Mouse (Mus musculus): ENCODE results near the gene Krt80. TPM values are rescaled to one million over a fixed set of nuclear protein-coding genes. Genes with fewer than 3 reads are reported as not detected.

Krt80 gene
- polyA plus RNA-seq (2015; fragmentation: Nextera tagmentation; extraction: Ambion mirVana), result 1.0 and 1.7 TPM in 2 replicates

GRCm38 (mm10) chr15:101370101-101370911 lies at the start of gene Krt80:
Gene Krt80 (minus strand): TSS chr15:101370162.

GRCm38 (mm10) chr15:101410775-101411174 lies 40.8 kb upstream of the Krt80 start, which contains the start of gene Krt7:
Gene Krt7 (plus strand): TSS chr15:101411043.

MicroRNAs within 50 kb of the gene (microRNA counts, 519-probe panel; counts per million panel counts)
- 88.3 counts per million for microRNA mmu-miR-1941-3p
- 88.3 counts per million for microRNA mmu-miR-1941-5p

Other genes starting within 250 kb of the Krt80 start
- gene Acvrl1, start 241.6 kb downstream of the Krt80 start, polyA plus RNA-seq (2015; fragmentation: Nextera tagmentation; extraction: Ambion mirVana), result 8.4 and 12.8 TPM in 2 replicates
- 1.4 and 2.3 TPM in 2 replicates for gene Acvr1b, start 196.1 kb downstream of the Krt80 start, polyA plus RNA-seq (2015; fragmentation: Nextera tagmentation; extraction: Ambion mirVana)
- gene Grasp, start 146.0 kb downstream of the Krt80 start, polyA plus RNA-seq (2015; fragmentation: Nextera tagmentation; extraction: Ambion mirVana), result 1.0 and 1.8 TPM in 2 replicates
- 4.1 and 4.2 TPM in 2 replicates for gene Nr4a1, start 115.9 kb downstream of the Krt80 start, polyA plus RNA-seq (2015; fragmentation: Nextera tagmentation; extraction: Ambion mirVana)
- gene Atg101, start 85.9 kb downstream of the Krt80 start, polyA plus RNA-seq (2015; fragmentation: Nextera tagmentation; extraction: Ambion mirVana), result 41.2 and 46.5 TPM in 2 replicates
- 4.9 and 7.6 TPM in 2 replicates for gene 6030408B16Rik, start 77.0 kb downstream of the Krt80 start, polyA plus RNA-seq (2015; fragmentation: Nextera tagmentation; extraction: Ambion mirVana)
- gene Krt7, start 40.9 kb upstream of the Krt80 start, polyA plus RNA-seq (2015; fragmentation: Nextera tagmentation; extraction: Ambion mirVana), result 19.1 and 21.2 TPM in 2 replicates
- 0.05 and 0.34 TPM in 2 replicates for gene Krt87, start 68.6 kb upstream of the Krt80 start, polyA plus RNA-seq (2015; fragmentation: Nextera tagmentation; extraction: Ambion mirVana)
- not detected in 2 replicates for gene Krt88, start 77.6 kb upstream of the Krt80 start, polyA plus RNA-seq (2015; fragmentation: Nextera tagmentation; extraction: Ambion mirVana)
- not detected in 2 replicates for gene Krt81, start 93.6 kb upstream of the Krt80 start, polyA plus RNA-seq (2015; fragmentation: Nextera tagmentation; extraction: Ambion mirVana)
- gene Krt86, start 103.3 kb upstream of the Krt80 start, polyA plus RNA-seq (2015; fragmentation: Nextera tagmentation; extraction: Ambion mirVana), result 0.12 and 0.25 TPM in 2 replicates
- 1.3 and 1.7 TPM in 2 replicates for gene Krt83, start 121.3 kb upstream of the Krt80 start, polyA plus RNA-seq (2015; fragmentation: Nextera tagmentation; extraction: Ambion mirVana)
- not detected in 2 replicates for gene Gm49425, start 147.1 kb upstream of the Krt80 start, polyA plus RNA-seq (2015; fragmentation: Nextera tagmentation; extraction: Ambion mirVana)
- gene Krt84, start 162.7 kb upstream of the Krt80 start, polyA plus RNA-seq (2015; fragmentation: Nextera tagmentation; extraction: Ambion mirVana), result not detected in 2 replicates
- gene Krt82, start 180.5 kb upstream of the Krt80 start, polyA plus RNA-seq (2015; fragmentation: Nextera tagmentation; extraction: Ambion mirVana), result not detected in 2 replicates
- not detected in 2 replicates for gene Krt90, start 192.8 kb upstream of the Krt80 start, polyA plus RNA-seq (2015; fragmentation: Nextera tagmentation; extraction: Ambion mirVana)
- gene Krt75, start 203.7 kb upstream of the Krt80 start, polyA plus RNA-seq (2015; fragmentation: Nextera tagmentation; extraction: Ambion mirVana), result not detected in 2 replicates